Mouse (Mus musculus): ENCODE measurements at regions not wholly inside any gene's neighbourhood (a gene's known extent, or its start where the extent isn't known, plus 50 kb on each side); places are given as distances from the start of the nearest gene placed in this dataset.

GRCm38 (mm10) chr3:149203451-149203850 is 213.1 kb upstream of the Adgrl2 start:
- no peaks in the 10 kb centered on the region for H3K36me3 ChIP-seq
- WGBS, result 45% methylated on average over 5 of the region's 5 CpGs
- H3K27ac ChIP-seq, result peak overlapping the region; percentile 45; the same call in 1 of the 2 replicates
- no peaks in the 10 kb centered on the region for H3K9me3 ChIP-seq
- ATAC-seq (ENCODE audit: borderline replicate concordance, extremely low read depth, low FRiP score, low TSS enrichment), result no peak; the same call in 1 of the 2 replicates
- no peak overlapping the region for H3K9ac ChIP-seq
- no peak overlapping the region for H3K4me2 ChIP-seq
- no peaks in the 10 kb centered on the region for H3K4me1 ChIP-seq
- no peak overlapping the region for H3K4me3 ChIP-seq
- no peaks in the 10 kb centered on the region for H3K27me3 ChIP-seq

- 72% methylated on average over 8 of the region's 8 CpGs for WGBS
- H3K9me3 ChIP-seq, result no peaks in the 10 kb centered on the region
- H3K9ac ChIP-seq, result no peak overlapping the region
- H3K4me3 ChIP-seq, result no peak overlapping the region
- no peaks in the 10 kb centered on the region for H3K4me1 ChIP-seq
- H3K27me3 ChIP-seq, result no peaks in the 10 kb centered on the region
- H3K4me2 ChIP-seq, result no peak overlapping the region
- no peaks in the 10 kb centered on the region for H3K36me3 ChIP-seq
- H3K27ac ChIP-seq, result no peak overlapping the region
- ATAC-seq (ENCODE audit: borderline replicate concordance, extremely low read depth, low FRiP score, low TSS enrichment), result no peak
Measured at GRCm38 (mm10) chr3:149196477-149197185, 206.3 kb upstream of the Adgrl2 start.

- Histone ChIP-seq H3K4me3 (no peak overlapping the region), H3K27ac (no peak overlapping the region), H3K4me2 (no peak overlapping the region), H3K36me3 (no peaks in the 10 kb centered on the region), H3K9me3 (no peaks in the 10 kb centered on the region), H3K27me3 (no peaks in the 10 kb centered on the region), H3K4me1 (no peaks in the 10 kb centered on the region), H3K9ac (no peak overlapping the region)
- 77% methylated on average over 19 of the region's 19 CpGs for WGBS
- ATAC-seq (ENCODE audit: borderline replicate concordance, extremely low read depth, low FRiP score, low TSS enrichment), result no peak
Measured at GRCm38 (mm10) chr3:149190856-149191576, 200.7 kb upstream of the Adgrl2 start.

- Histone ChIP-seq H3K4me3 (no peak overlapping the region), H3K36me3 (no peaks in the 10 kb centered on the region), H3K9ac (no peak overlapping the region), H3K4me1 (peaks cover 5% of the 10 kb centered on the region), H3K27ac (no peak overlapping the region), H3K9me3 (no peaks in the 10 kb centered on the region), H3K4me2 (peak overlapping the region; percentile 28), H3K27me3 (no peaks in the 10 kb centered on the region)
- ATAC-seq (ENCODE audit: borderline replicate concordance, extremely low read depth, low FRiP score, low TSS enrichment), result peak; percentile 27; the same call in 1 of the 2 replicates
- 17% methylated on average over 12 of the region's 12 CpGs for WGBS
Measured at GRCm38 (mm10) chr3:149184136-149184551, 193.8 kb upstream of the Adgrl2 start.

- no peak for ATAC-seq (ENCODE audit: borderline replicate concordance, extremely low read depth, low FRiP score, low TSS enrichment)
- H3K4me3 ChIP-seq, result no peak overlapping the region
- no peaks in the 10 kb centered on the region for H3K9me3 ChIP-seq
- H3K9ac ChIP-seq, result no peak overlapping the region
- H3K36me3 ChIP-seq, result no peaks in the 10 kb centered on the region
- 79% methylated on average over 5 of the region's 5 CpGs for WGBS
- H3K27me3 ChIP-seq, result no peaks in the 10 kb centered on the region
- H3K4me2 ChIP-seq, result no peak overlapping the region
- H3K27ac ChIP-seq, result no peak overlapping the region
- peaks cover 5% of the 10 kb centered on the region for H3K4me1 ChIP-seq
Measured at GRCm38 (mm10) chr3:149182095-149182494, 191.7 kb upstream of the Adgrl2 start.

- Histone ChIP-seq H3K4me3 (peak overlapping the region; percentile 1; the same call in 1 of the 2 replicates), H3K9ac (no peak overlapping the region), H3K36me3 (no peaks in the 10 kb centered on the region), H3K27ac (no peak overlapping the region), H3K4me2 (peak overlapping the region; percentile 47), H3K27me3 (no peaks in the 10 kb centered on the region), H3K9me3 (no peaks in the 10 kb centered on the region), H3K4me1 (peaks cover 5% of the 10 kb centered on the region)
- ATAC-seq (ENCODE audit: borderline replicate concordance, extremely low read depth, low FRiP score, low TSS enrichment), result no peak
- 22% methylated on average over 8 of the region's 8 CpGs for WGBS
Measured at GRCm38 (mm10) chr3:149180129-149180528, 189.8 kb upstream of the Adgrl2 start.

- Histone ChIP-seq H3K4me1 (peaks cover 5% of the 10 kb centered on the region), H3K27ac (no peak overlapping the region), H3K27me3 (no peaks in the 10 kb centered on the region), H3K9ac (no peak overlapping the region), H3K4me3 (peak overlapping the region; percentile 1; the same call in 1 of the 2 replicates), H3K9me3 (no peaks in the 10 kb centered on the region), H3K4me2 (peak overlapping the region; percentile 47), H3K36me3 (no peaks in the 10 kb centered on the region)
- peak; percentile 52; the same call in 1 of the 2 replicates for ATAC-seq (ENCODE audit: borderline replicate concordance, extremely low read depth, low FRiP score, low TSS enrichment)
- 35% methylated on average over 11 of the region's 11 CpGs for WGBS
Measured at GRCm38 (mm10) chr3:149179486-149180116, 189.2 kb upstream of the Adgrl2 start.

- H3K9me3 ChIP-seq, result no peaks in the 10 kb centered on the region
- H3K4me1 ChIP-seq, result peaks cover 5% of the 10 kb centered on the region
- 89% methylated on average over 3 of the region's 3 CpGs for WGBS
- no peak overlapping the region for H3K4me2 ChIP-seq
- no peak overlapping the region for H3K9ac ChIP-seq
- H3K4me3 ChIP-seq, result no peak overlapping the region
- ATAC-seq (ENCODE audit: borderline replicate concordance, extremely low read depth, low FRiP score, low TSS enrichment), result no peak
- H3K27me3 ChIP-seq, result no peaks in the 10 kb centered on the region
- no peak overlapping the region for H3K27ac ChIP-seq
- H3K36me3 ChIP-seq, result no peaks in the 10 kb centered on the region
Measured at GRCm38 (mm10) chr3:149178891-149179290, 188.5 kb upstream of the Adgrl2 start.

- Histone ChIP-seq H3K4me2 (no peak overlapping the region), H3K36me3 (no peaks in the 10 kb centered on the region), H3K9me3 (no peaks in the 10 kb centered on the region), H3K4me1 (peaks cover 9% of the 10 kb centered on the region), H3K9ac (no peak overlapping the region), H3K4me3 (no peak overlapping the region), H3K27ac (no peak overlapping the region), H3K27me3 (no peaks in the 10 kb centered on the region)
- ATAC-seq (ENCODE audit: borderline replicate concordance, extremely low read depth, low FRiP score, low TSS enrichment), result no peak
- 50% methylated on average over 11 of the region's 11 CpGs for whole genome bisulfite sequencing
Measured at GRCm38 (mm10) chr3:149174689-149175390, 184.5 kb upstream of the Adgrl2 start.

GRCm38 (mm10) chr3:149173537-149173936 is 183.2 kb upstream of the Adgrl2 start:
- Histone ChIP-seq H3K9ac (no peak overlapping the region), H3K27me3 (no peaks in the 10 kb centered on the region), H3K4me2 (peak overlapping the region; percentile 16), H3K27ac (no peak overlapping the region), H3K4me3 (no peak overlapping the region), H3K9me3 (no peaks in the 10 kb centered on the region), H3K36me3 (no peaks in the 10 kb centered on the region), H3K4me1 (peaks cover 6% of the 10 kb centered on the region; the same call in 1 of the 2 replicates)
- 35% methylated on average over 10 of the region's 10 CpGs for WGBS
- ATAC-seq (ENCODE audit: borderline replicate concordance, extremely low read depth, low FRiP score, low TSS enrichment), result peak; percentile 32; the same call in 1 of the 2 replicates

GRCm38 (mm10) chr3:149171766-149172165 is 181.4 kb upstream of the Adgrl2 start:
- H3K27ac ChIP-seq, result no peak overlapping the region
- H3K4me3 ChIP-seq, result no peak overlapping the region
- H3K36me3 ChIP-seq, result no peaks in the 10 kb centered on the region
- H3K4me1 ChIP-seq, result peaks cover 6% of the 10 kb centered on the region; the same call in 1 of the 2 replicates
- H3K9ac ChIP-seq, result no peak overlapping the region
- H3K4me2 ChIP-seq, result no peak overlapping the region
- H3K27me3 ChIP-seq, result no peaks in the 10 kb centered on the region
- ATAC-seq (ENCODE audit: borderline replicate concordance, extremely low read depth, low FRiP score, low TSS enrichment), result no peak
- WGBS, result 29% methylated on average over 4 of the region's 4 CpGs
- no peaks in the 10 kb centered on the region for H3K9me3 ChIP-seq

All from lung, embryonic 15.5 days (tissue).